Mouse (Mus musculus) kidney, postnatal 14 days (tissue): Measurements from ENCODE around the gene Prr5.
"Not testable (repeated sequence)": the region's sequence is repeated elsewhere in the genome, so short reads cannot be mapped to it uniquely, and the experiment has no call there.

Experiments
- DNase-seq: peaks from one replicate; pipeline ENCODE4 v3.0.0; 2022; ENCODE audit warnings: mixed read lengths

The Prr5 gene

DNA sequence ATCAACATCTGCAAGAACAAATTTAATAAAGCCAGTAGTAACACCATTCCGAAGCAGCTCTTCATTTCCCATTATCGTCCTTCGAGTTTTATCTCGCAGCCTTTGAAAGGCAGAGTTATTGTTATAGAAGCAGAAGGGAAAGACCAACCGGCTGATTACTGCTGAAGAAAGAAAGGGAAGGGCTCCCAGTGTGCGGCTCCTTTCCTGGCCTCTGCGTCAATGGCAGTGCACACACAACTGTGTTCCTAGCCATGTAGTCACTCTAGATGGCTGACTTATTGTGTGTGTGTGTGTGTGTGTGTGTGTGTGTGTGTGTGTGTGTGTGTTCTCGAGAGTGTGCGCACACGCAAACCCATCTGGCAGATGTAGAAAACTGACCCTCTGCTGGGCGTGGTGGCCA, 45.7 kb downstream of the Prr5 start:
- DNase-seq, result no peak

DNA sequence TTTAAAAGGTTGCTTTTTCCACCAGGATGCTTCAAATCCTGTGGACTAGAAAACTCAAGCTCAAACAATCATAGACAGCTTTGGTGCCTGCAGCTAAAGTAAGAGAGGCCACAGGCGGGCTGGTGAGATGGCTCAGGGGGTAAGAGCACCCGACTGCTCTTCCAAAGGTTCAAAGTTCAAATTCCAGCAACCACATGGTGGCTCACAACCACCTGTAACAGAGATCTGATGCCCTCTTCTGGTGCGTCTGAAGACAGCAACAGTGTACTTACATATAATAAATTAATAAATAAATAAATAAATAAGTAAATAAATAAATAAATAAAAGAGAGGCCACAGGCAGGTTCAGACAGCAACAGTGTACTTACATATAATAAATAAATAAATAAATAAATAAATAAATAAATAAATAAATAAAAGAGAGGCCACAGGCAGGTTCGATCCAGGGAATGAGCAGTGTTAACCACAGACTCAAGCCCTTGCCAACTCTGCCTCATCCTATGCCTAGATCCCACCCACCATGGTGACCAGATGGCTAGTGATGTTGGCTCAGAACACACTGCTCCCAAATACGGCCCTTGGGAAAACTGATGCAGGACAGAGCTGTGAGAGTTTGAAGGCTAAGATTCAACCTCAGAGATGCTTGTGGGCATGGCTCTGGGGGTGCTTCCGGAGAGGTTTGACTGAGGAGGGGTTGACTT, 48.3 kb downstream of the Prr5 start:
- DNase-seq, result not testable (repeated sequence)

DNA sequence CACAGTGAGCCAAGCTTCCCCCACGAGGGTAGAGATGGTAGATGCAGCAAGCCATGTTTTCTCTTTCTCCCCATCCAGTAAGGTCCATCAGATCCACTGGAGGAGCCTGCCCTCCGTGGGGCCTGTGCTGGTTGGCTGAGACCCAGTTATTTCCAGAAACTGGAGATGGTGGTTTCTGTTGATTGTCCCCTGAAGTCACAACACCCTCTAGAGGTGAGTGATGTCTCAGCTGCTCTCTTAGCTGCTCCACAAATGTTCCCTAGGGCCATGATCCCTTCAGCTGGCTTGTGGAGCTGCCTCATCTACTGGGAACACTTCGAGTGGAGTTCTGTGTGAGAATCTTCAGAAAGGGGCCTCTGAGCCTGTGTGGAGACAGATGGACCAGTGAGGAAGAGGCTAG, 49.4 kb downstream of the Prr5 start:
- no peak for DNase-seq

DNA sequence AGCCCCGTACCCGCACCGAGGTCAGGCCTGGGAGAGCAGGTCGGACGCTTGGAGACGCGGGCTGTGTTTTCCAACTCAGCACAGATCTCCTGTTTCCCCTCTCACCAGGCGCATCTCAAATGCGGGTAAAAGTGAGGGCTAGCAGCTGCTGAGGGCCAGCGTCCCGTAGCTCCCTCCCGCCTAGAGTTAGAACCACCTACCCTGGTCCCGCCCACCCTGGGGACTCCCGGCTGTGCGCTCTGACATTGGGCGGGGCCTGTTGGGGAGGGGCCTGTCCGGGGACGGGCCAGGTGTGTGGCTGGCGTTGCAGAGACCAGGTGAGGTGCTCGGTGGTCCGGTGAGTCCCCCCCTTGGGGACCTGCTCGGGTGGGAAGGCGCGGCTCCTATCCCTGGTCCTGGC, 50.4 kb downstream of the Prr5 start, which contains the start of gene Arhgap8:
Arhgap8 (plus strand) TSS at position 262 of the 400 bp plus-strand sequence.
- DNase-seq, result peak; percentile 78

DNA sequence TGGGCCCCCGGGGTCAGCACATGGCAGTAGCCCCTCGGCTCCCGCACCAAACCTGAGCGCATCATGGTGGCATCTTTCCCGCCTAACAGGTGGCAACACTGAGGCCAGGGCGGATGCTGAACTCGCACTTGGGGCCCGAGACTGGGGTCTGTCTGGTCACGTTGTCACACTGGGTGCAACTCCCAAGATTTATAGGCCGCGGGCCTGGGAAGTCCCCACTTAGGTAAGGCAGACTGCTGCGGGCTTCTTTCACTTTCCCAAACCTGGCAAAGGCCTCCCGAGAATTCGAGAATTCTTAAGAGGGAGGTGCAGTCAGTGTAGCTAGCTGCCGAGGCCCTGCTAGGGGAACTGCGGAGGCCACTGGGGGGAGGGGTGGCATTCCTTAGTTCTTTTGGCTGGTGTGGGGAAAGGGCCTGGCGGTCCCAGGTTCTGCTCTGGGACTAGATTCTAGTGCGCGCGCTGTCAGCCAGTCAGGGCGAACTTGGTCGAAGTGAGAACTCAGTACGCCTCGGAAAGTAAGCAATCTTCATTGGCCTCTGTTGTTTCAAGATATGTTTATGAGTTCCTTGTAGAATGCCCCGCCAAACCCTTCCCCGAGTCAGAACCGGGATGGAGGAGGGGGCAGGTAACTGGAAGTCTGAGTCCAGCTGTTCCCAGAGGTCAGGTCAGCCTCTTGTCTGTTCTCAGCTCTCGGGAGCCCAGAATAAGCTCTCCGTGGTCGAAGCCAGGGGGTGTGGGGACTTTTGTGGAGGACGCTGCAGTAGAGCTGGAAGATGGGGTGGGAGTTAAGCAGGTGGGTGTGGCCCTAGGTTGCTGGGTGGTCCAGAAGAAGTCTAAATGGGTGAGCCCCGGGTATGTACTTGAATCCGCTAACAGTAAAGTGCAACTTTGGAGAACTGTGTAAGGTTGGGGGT, 51.1 kb downstream of the Prr5 start:
- DNase-seq, result peak; percentile 49

DNA sequence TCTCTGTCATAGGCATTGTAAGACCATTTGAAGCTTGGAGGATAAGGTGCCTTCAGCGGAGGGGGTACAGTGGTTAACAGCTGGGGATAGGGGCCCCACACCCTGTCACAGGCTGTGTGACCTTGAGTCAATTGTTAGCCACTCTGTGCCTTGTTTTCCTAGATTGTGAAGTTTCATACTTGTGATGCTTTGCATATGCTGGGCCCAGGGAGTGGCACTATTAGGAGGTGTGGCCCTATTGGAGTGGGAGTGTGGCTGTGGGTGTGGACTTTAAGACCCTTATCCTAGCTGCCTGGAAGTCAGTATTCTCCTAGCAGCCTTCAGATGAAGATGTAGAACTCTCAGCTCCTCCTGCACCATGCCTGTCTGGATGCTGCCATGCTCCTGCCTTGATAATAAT, 54.2 kb downstream of the Prr5 start:
- DNase-seq, result not testable (repeated sequence)

DNA sequence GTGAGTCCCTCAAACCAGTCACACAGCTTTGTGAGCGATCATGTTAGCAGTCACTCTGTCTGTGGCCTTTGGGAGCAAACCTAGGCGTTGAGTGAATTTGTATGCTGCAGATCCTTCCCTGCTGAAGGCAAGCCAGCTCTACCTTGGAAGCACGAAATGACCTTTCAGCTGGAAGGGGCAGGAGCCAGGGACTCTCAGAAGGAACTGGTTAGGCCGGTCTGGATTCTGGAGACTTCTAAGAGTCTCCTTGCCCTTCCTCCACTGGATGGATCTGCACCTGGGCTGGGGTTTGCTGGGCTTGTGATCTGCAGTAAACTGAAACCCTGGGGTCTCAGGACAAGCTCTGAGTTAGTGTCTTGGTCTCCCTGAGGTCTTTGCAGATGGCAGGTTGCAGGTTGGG, 54.8 kb downstream of the Prr5 start:
- peak; percentile 30 for DNase-seq

DNA sequence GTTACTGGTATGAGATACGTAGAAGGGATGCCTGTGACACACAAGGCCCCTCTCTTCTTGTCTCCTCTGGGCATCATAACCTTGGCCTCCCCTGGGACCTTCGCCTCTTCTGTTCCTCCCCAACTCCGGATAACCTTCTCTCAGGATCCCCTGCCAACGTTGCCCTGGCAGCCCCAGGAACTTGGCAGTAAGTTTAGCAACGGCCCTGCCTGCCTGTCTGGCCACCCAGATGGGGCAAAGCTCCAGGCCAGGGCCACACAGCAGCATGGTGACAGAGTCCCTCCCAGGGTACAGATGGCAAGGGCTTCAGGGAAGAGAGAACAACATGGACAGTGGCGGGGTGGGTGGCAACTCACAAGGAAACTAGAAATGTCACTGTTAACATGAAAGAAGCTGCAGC, 60.3 kb downstream of the Prr5 start:
- no peak for DNase-seq

DNA sequence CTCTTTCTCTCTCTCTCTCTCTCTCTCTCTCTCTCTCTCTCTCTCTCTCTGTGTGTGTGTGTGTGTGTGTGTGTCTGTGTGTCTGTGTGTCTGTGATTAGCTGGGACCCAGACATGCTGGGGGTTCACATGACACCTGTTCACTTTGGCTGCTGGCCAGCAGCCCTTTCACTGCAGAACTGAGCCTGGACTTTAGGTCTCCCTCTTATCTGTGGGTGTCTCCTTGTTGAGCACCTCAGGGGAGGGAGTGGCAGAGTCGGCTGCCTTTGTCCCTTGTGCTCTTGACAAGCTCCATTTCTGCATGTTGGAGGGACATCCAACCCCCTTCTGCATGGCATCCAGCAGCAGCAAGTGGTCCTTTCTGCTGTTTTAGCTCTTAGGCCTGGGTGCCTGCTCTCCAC, 61.5 kb downstream of the Prr5 start:
- DNase-seq, result no peak

DNA sequence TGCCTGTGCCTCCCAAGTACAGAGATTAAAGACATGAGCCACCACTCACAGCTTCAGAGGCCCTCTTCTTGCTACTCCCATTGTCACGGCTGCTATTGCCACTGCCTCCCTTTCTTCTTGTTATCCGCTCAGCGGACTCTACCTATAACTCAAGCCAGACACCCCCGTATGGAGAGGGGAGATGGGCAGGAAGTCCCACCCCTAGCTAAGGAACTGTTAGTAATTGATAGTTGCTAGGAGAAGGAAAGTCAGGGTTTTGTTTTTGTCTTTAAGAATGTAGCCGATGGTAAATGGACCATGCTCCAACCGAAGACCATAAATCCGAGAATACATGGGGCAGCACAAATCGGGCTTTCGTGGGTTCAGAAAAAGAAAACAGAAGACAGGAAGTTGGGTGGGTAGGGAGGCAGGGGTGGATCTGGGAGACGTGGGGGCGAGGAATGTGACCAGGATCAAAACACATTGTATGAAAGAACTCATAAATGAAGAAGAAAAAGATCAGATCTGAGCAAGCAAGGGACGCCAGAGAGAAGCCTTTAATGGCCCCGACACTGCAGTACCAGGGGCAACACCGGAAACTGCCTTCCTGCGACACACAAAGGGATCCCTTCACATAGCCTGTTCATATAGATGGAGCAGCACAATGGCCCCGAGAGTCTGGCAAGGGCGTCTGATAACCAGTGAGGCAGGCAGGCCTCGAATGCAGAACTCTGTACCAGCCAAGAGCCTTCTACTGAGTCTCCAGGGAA, 62.4 kb downstream of the Prr5 start:
- no peak for DNase-seq

DNA sequence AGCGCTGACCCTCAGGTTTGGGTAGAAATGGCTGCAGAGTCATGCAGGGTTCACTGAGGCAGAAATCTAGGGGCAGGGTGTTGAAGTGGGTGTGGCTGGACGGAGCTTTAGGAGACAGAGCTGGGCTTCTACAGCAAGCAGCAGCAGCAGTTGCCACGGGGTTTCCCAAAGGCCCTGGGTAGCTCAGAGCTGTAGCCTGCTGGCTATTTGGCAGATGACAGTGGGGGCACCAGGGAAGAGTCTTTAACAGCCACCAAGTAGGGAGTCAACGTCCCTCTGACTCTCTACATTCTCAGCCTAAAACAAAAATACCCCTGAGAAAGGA, 63.0 kb downstream of the Prr5 start:
- DNase-seq, result no peak

DNA sequence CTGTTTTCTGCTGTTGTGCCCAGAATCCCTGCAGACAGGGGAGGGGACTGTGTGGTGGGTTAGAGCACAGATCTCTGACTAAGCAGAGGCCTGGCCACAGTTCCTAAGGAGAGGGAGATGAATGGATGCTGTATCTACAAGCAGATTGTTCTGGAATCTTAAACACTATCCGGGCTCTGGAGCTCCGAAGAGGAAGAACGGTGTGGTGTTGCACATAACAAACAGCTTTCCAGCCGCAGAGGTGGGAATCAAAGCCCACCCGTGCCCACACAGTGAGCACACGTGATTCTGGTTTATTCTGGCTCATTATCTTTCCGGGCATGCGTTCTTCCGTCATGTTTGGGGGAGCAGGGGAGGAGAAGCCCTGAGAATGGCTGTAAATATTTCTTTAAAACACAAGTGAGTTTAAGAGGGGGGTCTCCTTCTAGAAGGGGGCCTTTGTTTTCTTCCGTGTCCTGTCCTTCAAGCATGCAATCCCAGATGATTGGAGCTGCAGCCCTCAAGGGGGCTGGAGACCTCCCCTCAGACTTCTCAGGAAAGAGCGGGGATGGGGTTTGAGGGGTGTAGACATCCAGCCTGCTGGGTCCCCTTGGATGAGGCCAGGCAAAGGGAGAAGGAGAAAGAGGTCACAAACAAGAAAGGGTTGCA, 67.0 kb downstream of the Prr5 start:
- DNase-seq, result no peak

DNA sequence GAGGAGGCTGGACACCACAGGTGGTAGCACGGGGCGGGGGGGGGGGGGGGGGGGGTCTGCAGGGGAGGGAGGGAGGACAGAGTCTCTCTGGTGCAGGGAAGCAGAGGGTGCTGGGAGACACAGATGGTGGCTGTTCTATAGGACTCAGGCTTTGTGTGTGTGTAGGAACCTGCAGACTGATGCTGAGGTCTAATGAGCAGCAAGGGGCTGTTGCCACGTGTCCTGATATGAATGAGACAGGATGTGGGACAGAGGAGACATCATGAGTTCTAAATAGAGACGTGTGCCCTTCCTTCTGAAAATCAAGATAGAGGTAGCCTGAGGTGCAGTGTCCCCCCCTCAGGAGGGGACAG, 67.5 kb downstream of the Prr5 start:
- no peak for DNase-seq

DNA sequence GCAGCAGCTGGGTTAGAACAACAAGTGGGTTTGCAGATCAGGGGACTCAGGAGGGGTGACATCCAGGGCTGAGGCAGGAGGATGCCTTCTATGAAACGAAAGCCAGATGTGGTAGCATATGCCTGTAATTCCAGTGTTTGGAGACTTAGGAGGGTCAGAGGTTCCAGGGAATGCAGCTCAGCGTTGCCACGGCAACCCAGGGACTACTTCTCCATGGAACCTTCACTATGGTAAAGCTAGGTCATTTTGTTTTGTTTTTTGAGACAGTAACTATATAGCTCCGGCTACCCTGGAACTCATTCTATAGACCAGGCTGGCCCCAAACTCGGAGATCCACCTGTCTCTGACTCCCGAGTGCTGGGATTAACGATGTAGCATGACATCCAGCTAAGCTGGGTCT, 68.8 kb downstream of the Prr5 start:
- no peak for DNase-seq

DNA sequence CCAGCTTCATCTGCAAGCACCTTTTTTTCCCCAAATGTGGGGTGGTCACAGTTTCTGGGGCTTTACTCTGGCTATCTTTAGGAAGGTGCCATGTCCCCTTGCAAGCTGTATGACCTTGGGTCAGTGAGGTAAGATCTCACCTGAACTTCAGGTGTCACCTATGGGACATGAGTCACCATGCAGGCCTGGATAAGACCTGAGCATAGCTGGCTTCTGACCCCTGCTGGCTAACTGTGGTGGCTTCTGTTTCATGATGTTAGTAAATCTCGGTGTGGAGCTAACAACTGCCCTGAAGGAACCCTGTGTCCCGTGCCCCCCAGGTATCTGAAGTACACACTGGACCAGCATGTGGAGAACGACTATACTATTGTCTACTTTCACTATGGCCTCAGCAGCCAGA, 72.2 kb downstream of the Prr5 start:
- DNase-seq, result no peak

DNA sequence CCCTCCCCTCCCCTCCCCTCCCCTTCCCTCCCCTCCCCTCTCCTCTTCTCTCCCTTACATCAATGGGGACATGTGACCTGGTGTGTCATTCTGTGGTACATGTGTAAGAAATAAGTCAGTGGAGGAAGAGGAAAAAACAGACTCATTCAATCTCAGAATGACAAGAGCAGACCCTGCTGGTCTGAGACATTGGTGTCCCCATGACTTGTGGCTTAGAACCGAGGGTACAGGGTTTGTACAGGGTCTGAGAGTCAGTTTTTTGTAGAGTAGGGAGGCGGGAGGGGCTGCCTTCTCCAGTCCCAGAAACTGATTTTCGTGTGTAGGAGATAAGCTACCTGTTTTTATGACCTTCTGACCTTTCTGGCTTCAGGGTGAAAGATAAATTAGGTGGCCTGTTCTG, 73.9 kb downstream of the Prr5 start:
- DNase-seq, result no peak

DNA sequence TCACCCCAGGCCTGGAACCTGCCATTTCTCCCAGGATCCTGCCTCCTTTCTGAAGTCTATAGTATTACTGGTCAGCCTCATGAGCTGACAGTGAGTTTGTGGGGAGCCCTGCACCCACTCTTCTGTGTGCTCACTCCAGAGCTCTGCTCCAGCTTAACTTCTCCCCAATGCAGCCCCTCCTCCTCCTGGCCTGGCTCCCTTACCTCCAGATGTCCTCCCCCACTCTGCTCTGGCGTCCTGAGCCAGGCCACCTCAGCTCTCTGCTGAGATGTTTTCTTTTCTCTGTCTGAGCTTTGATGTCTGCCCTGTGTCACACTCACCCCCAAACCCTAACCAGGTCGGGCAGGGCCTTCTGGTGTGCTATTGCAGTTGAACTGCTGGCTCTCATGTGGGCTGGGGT, 74.9 kb downstream of the Prr5 start:
- no peak for DNase-seq

DNA sequence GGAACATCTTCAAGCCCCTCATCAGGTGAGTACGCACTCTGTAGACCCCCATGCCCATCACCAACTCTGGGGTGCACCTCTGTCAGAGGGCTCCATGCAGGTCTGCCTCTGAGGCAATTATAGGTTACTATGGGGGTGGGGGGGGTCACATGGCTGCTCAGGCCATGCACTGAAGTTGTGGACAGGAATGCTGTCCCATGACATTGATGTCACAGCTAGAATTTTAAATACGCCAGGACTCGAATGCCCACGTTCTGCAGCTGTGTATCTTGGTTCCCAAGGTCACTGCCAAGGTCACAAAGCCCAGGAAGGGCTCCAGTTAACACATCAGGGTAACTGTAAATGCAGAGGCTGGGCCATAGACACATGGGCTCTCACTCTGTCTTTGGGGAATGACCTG, 76.4 kb downstream of the Prr5 start:
- DNase-seq, result no peak
